Mouse (Mus musculus): Measurements from ENCODE around the gene Fam104a.

- TF ChIP-seq CTCF (IDR thresholded peaks at IDR 0.05; ENCODE audit: low read depth) (no peak), EP300 (IDR thresholded peaks at IDR 0.05; ENCODE audit: low read depth) (no peak)
Observed at GRCm38 (mm10) chr11:113621001-113621400, 63.0 kb downstream of the Fam104a start.

Data from heart, postnatal 0 days (tissue).